16 mouse cellular contexts compared by ENCODE assay signal in genomic region chr16:21637201-21637819, GRCm38 (mm10). TPM values are rescaled to one million over a fixed set of nuclear protein-coding genes. Genes with fewer than 3 reads are reported as not detected.
A peak's percentile ranks its signal among the peaks of the same experiment; 100 is the strongest.
DNase-seq lines count a peak whose midpoint lies in the region; ATAC-seq and TF ChIP-seq lines count a peak whose summit lies in the region.
"Had no signal": no experiment of that assay in that cellular context is flagged by ENCODE, and none has a peak within 500 bp of the region (broad histone marks: within the 10 kb centered on the region; RNA-seq: fewer than 3 reads in every experiment).

No protein-coding gene starts in this region.

- H3K9me3 ChIP-seq in kidney, embryonic 15.5 days (replicated peaks) = no peaks in the 10 kb centered on the region
- H3K9me3 ChIP-seq in liver, embryonic 15.5 days (replicated peaks) = no peaks in the 10 kb centered on the region
- no peaks in the 10 kb centered on the region for H3K9me3 ChIP-seq in forebrain, embryonic 12.5 days
- H3K9me3 ChIP-seq: embryonic facial prominence, embryonic 13.5 days; hindbrain, embryonic 12.5 days; midbrain, embryonic 12.5 days had no signal

- H3K4me3 ChIP-seq in kidney, adult 2 months (ENCODE audit: insufficient read depth, low read depth, low read length) = no peak overlapping the region
- H3K4me3 ChIP-seq in kidney, embryonic 15.5 days (replicated peaks) = no peak overlapping the region
- H3K4me3 ChIP-seq in brown adipose tissue, adult 24 weeks (ENCODE audit: insufficient read depth, low read depth, low read length) = no peak overlapping the region
- H3K4me3 ChIP-seq in liver, embryonic 15.5 days (replicated peaks) = no peak overlapping the region
- H3K4me3 ChIP-seq in forebrain, embryonic 12.5 days (replicated peaks) = no peak overlapping the region
- H3K4me3 ChIP-seq: embryonic facial prominence, embryonic 13.5 days; hindbrain, embryonic 12.5 days; midbrain, embryonic 12.5 days had no signal

- ATAC-seq in kidney, embryonic 15.5 days (replicated peaks; ENCODE audit: low FRiP score) = no peak
- ATAC-seq in liver, embryonic 15.5 days (ENCODE audit: insufficient read depth) = peak; percentile 35; the same call in 1 of the 2 replicates
- ATAC-seq in forebrain, embryonic 12.5 days (ENCODE audit: low FRiP score) = no peak

- no peak for DNase-seq in kidney, adult 2 months
- peak; percentile 32 for DNase-seq in MN1 (ENCODE audit: low spot score)
- DNase-seq in kidney, adult 18-20 months = no peak
- DNase-seq: adrenal gland, adult 8-10 months; cerebellum, postnatal 25 days; gastrocnemius, postnatal 10 days; kidney, postnatal 10 days; layer of hippocampus, postnatal 36 days; thymus, postnatal 36 days had no signal

- TF ChIP-seq CTCF in kidney, adult 2 months (conservative IDR thresholded peaks at IDR 0.05; ENCODE audit: insufficient read depth, insufficient read length, low read depth, low read length) = no peak

- H3K9ac ChIP-seq in kidney, embryonic 15.5 days = no peak overlapping the region
- no peak overlapping the region for H3K9ac ChIP-seq in liver, embryonic 15.5 days
- no peak overlapping the region for H3K9ac ChIP-seq in forebrain, embryonic 12.5 days
- H3K9ac ChIP-seq: embryonic facial prominence, embryonic 13.5 days; hindbrain, embryonic 12.5 days; midbrain, embryonic 12.5 days had no signal

- no peaks in the 10 kb centered on the region for H3K36me3 ChIP-seq in kidney, adult 2 months (ENCODE audit: control insufficient read depth, insufficient read depth, low read length)
- H3K36me3 ChIP-seq in kidney, embryonic 15.5 days = no peaks in the 10 kb centered on the region
- no peaks in the 10 kb centered on the region for H3K36me3 ChIP-seq in liver, embryonic 15.5 days (replicated peaks)
- H3K36me3 ChIP-seq in forebrain, embryonic 12.5 days (replicated peaks) = 0 out of 2 replicates have a peak, but pooled peaks cover 2% of the 10 kb centered on the region
- H3K36me3 ChIP-seq: embryonic facial prominence, embryonic 13.5 days had no signal

- H3K4me2 ChIP-seq in kidney, embryonic 15.5 days = no peak overlapping the region
- H3K4me2 ChIP-seq in liver, embryonic 15.5 days = no peak overlapping the region
- no peak overlapping the region for H3K4me2 ChIP-seq in forebrain, embryonic 12.5 days
- H3K4me2 ChIP-seq: embryonic facial prominence, embryonic 13.5 days; hindbrain, embryonic 12.5 days; midbrain, embryonic 12.5 days had no signal

- WGBS in kidney, adult 2 months = 77% methylated on average over 11 of the region's 11 CpGs
- WGBS in kidney, embryonic 15.5 days = 81% methylated on average over 11 of the region's 11 CpGs
- 36% methylated on average over 11 of the region's 11 CpGs for WGBS in liver, embryonic 15.5 days (ENCODE audit: insufficient replicate concordance)
- 88% methylated on average over 11 of the region's 11 CpGs for WGBS in forebrain, embryonic 12.5 days

- H3K27ac ChIP-seq in kidney, adult 2 months (ENCODE audit: insufficient read depth, low read depth, low read length) = 0 out of 2 replicates have a peak overlapping the region, but pooled peaks have one; percentile 1
- no peak overlapping the region for H3K27ac ChIP-seq in kidney, embryonic 15.5 days
- H3K27ac ChIP-seq in brown adipose tissue, adult 24 weeks (replicated peaks; ENCODE audit: low read depth, low read length) = peak overlapping the region; percentile 76
- H3K27ac ChIP-seq in liver, embryonic 15.5 days (replicated peaks) = 0 out of 2 replicates have a peak overlapping the region, but pooled peaks have one; percentile 4
- no peak overlapping the region for H3K27ac ChIP-seq in forebrain, embryonic 12.5 days
- H3K27ac ChIP-seq: embryonic facial prominence, embryonic 13.5 days; hindbrain, embryonic 12.5 days; midbrain, embryonic 12.5 days had no signal

- TF ChIP-seq POLR2A in kidney, adult 2 months (IDR thresholded peaks at IDR 0.05; ENCODE audit: low read depth, low read length) = no peak

- no peaks in the 10 kb centered on the region for H3K27me3 ChIP-seq in kidney, adult 2 months (replicated peaks; ENCODE audit: control insufficient read depth, insufficient read depth, low read length)
- no peaks in the 10 kb centered on the region for H3K27me3 ChIP-seq in kidney, embryonic 15.5 days
- H3K27me3 ChIP-seq in liver, embryonic 15.5 days = no peaks in the 10 kb centered on the region
- H3K27me3 ChIP-seq in forebrain, embryonic 12.5 days = no peaks in the 10 kb centered on the region
- H3K27me3 ChIP-seq: embryonic facial prominence, embryonic 13.5 days; hindbrain, embryonic 12.5 days; midbrain, embryonic 12.5 days had no signal

- H3K4me1 ChIP-seq in kidney, adult 2 months (ENCODE audit: control insufficient read depth, insufficient read depth, low read length) = peaks cover 9% of the 10 kb centered on the region
- 0 out of 2 replicates have a peak, but pooled peaks cover 7% of the 10 kb centered on the region for H3K4me1 ChIP-seq in kidney, embryonic 15.5 days
- H3K4me1 ChIP-seq in brown adipose tissue, adult 24 weeks (ENCODE audit: control insufficient read depth, insufficient read depth, insufficient read length, low read length) = peaks cover 37% of the 10 kb centered on the region
- H3K4me1 ChIP-seq in liver, embryonic 15.5 days (replicated peaks) = peaks cover 6% of the 10 kb centered on the region
- no peaks in the 10 kb centered on the region for H3K4me1 ChIP-seq in forebrain, embryonic 12.5 days
- H3K4me1 ChIP-seq: embryonic facial prominence, embryonic 13.5 days; hindbrain, embryonic 12.5 days; midbrain, embryonic 12.5 days had no signal

RNA-seq across cellular contexts. Expression of gene 2510009E07Rik, which starts 57.2 kb away (rescaled TPM):
- 14.6 and 15.0 TPM in 2 replicates for polyA plus RNA-seq in kidney, adult 2 months (2012; rRNA removed)
- polyA plus RNA-seq in kidney, embryonic 15.5 days (2015; fragmentation: Nextera tagmentation; extraction: Ambion mirVana) = 13.3 and 14.6 TPM in 2 replicates
- 6.3 and 10.6 TPM in 2 replicates for polyA plus RNA-seq in brown adipose tissue, adult 24 weeks (2012; ENCODE audit: insufficient read depth, insufficient read length, missing spikeins)
- polyA plus RNA-seq in liver, embryonic 15.5 days (2015; fragmentation: Nextera tagmentation; extraction: Ambion mirVana) = 3.0 TPM in 2 replicates
- polyA plus RNA-seq in forebrain, embryonic 12.5 days (2016; fragmentation: Nextera tagmentation; extraction: Ambion mirVana) = 54.1 and 54.7 TPM in 2 replicates

Comparison
In these comparisons a context has a peak if more than half of its experiments do, and no peak if none do; other contexts are left out.
1. H3K27ac ChIP-seq: peak in kidney, adult 2 months (single experiment), brown adipose tissue, adult 24 weeks (single experiment) and liver, embryonic 15.5 days (single experiment); none in kidney, embryonic 15.5 days (single experiment) and forebrain, embryonic 12.5 days (single experiment).